9 mouse cellular contexts compared by ENCODE assay signal in the genomic region with DNA sequence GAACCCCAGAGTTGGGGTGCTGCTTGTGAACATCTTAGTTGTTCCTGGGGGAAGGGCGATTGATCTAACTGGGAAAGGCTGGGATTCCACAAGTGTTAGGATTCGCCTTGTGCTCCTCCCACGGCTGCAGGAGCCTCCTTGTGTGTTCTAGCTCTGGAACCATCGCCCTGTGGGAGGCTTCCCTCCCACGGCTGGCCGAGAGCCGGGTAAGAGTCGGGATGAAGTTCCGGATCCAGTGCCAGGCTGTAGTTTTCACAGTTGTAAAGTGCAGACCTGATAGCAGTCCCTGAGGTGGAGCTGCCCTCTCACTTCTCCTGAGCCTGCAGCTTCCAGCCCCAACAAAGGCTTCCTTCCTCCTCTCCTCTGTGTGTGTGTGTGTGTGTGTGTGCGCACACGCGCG. TPM values are rescaled to one million over a fixed set of nuclear protein-coding genes. Genes with fewer than 3 reads are reported as not detected.
A peak's percentile ranks its signal among the peaks of the same experiment; 100 is the strongest.
DNase-seq lines count a peak whose midpoint lies in the region; ATAC-seq and TF ChIP-seq lines count a peak whose summit lies in the region.
"Had no signal": no experiment of that assay in that cellular context is flagged by ENCODE, and none has a peak within 500 bp of the region (broad histone marks: within the 10 kb centered on the region; RNA-seq: fewer than 3 reads in every experiment).

No protein-coding gene starts in this region.

- no peak for TF ChIP-seq POLR2A in heart, adult 2 months (IDR thresholded peaks at IDR 0.05; ENCODE audit: insufficient read depth, low read depth, low read length)

- WGBS in heart, adult 2 months = 27% methylated on average over 13 of the region's 13 CpGs
- 48% methylated on average over 13 of the region's 13 CpGs for WGBS in lung, embryonic 15.5 days

- H3K9me3 ChIP-seq in lung, embryonic 15.5 days = no peaks in the 10 kb centered on the region

- H3K4me1 ChIP-seq in heart, adult 2 months (ENCODE audit: control insufficient read depth, insufficient read depth, low read length) = peaks cover 15% of the 10 kb centered on the region
- peaks cover 47% of the 10 kb centered on the region for H3K4me1 ChIP-seq in lung, embryonic 15.5 days

- peak overlapping the region; percentile 83 for H3K4me2 ChIP-seq in lung, embryonic 15.5 days

- H3K27ac ChIP-seq in heart, adult 2 months = no peak overlapping the region
- 0 out of 2 replicates have a peak overlapping the region, but pooled peaks have one; percentile 96 for H3K27ac ChIP-seq in lung, embryonic 15.5 days

- H3K9ac ChIP-seq in heart, adult 2 months (ENCODE audit: low read depth, low read length) = peak overlapping the region; percentile 1; the same call in 1 of the 2 replicates
- peak overlapping the region; percentile 20; the same call in 1 of the 2 replicates for H3K9ac ChIP-seq in lung, embryonic 15.5 days

- ATAC-seq in lung, embryonic 15.5 days (ENCODE audit: borderline replicate concordance, extremely low read depth, low FRiP score, low TSS enrichment) = no peak
- no peak for ATAC-seq in cerebellum, adult (ENCODE audit: insufficient number of reproducible peaks, low FRiP score, low TSS enrichment)
- ATAC-seq: Patski had no signal

- intact Hi-C loops in heart, adult 2 months (cut with DNase I) = no loop called here

- no peak for TF ChIP-seq EP300 in heart, adult 2 months (IDR thresholded peaks at IDR 0.05; ENCODE audit: insufficient read depth, low read depth, low read length)

- TF ChIP-seq CTCF in heart, adult 2 months (IDR thresholded peaks at IDR 0.05) = no peak

- no peaks in the 10 kb centered on the region for H3K36me3 ChIP-seq in heart, adult 2 months (ENCODE audit: control insufficient read depth, insufficient read depth, low read length)
- no peaks in the 10 kb centered on the region for H3K36me3 ChIP-seq in lung, embryonic 15.5 days

- H3K4me3 ChIP-seq in heart, adult 2 months = no peak overlapping the region
- peak overlapping the region; percentile 74; the same call in 1 of the 2 replicates for H3K4me3 ChIP-seq in lung, embryonic 15.5 days

- H3K27me3 ChIP-seq in heart, adult 2 months (ENCODE audit: control insufficient read depth, insufficient read depth, low read length) = no peaks in the 10 kb centered on the region
- no peaks in the 10 kb centered on the region for H3K27me3 ChIP-seq in lung, embryonic 15.5 days
- H3K27me3 ChIP-seq: Patski had no signal

- H3K79me2 ChIP-seq in heart, adult 2 months (replicated peaks; ENCODE audit: control insufficient read depth, insufficient read depth, low read length) = no peaks in the 10 kb centered on the region; the same call in 1 of the 2 replicates

- DNase-seq in heart, adult 11 months = peak; percentile 95
- DNase-seq in heart, adult 8-10 months (ENCODE audit: low spot score) = no peak
- DNase-seq in MEL-GATA-1-ER (ENCODE audit: extremely low read depth, low read depth) = peak; percentile 39
- peak; percentile 53 to 71 for DNase-seq in heart, adult 2 months
- peak; percentile 56 for DNase-seq in kidney, postnatal 10 days
- DNase-seq in urinary bladder, postnatal 4 days (ENCODE audit: low spot score in 2 of 2) = peak; percentile 66 to 67

RNA-seq across cellular contexts. Expression of a gene that starts 2.6 kb away (rescaled TPM):
- total RNA-seq in heart, adult 8-10 months (2022) = 10 to 100 TPM; 57.5 to 90.1 (median 67.6) TPM
- 10 to 100 TPM; 65.1 to 74.8 TPM for total RNA-seq in heart, adult 2 months (2021)
- 71.9 and 89.6 TPM in 2 replicates for polyA plus RNA-seq in heart, adult 2 months (2012; rRNA removed)
- polyA plus RNA-seq in lung, embryonic 15.5 days (2015; fragmentation: Nextera tagmentation; extraction: Ambion mirVana) = 108 and 113 TPM in 2 replicates

RNA-seq across cellular contexts. Expression of a gene that starts 2.9 kb away (rescaled TPM):
- 1 to 10 TPM in 1 of 4 experiments, under 1 TPM in 3; 0.54 to 1.1 (median 0.77) TPM for total RNA-seq in heart, adult 8-10 months (2022)
- total RNA-seq in heart, adult 2 months (2021) = 1 to 10 TPM; 1.4 to 1.8 TPM
- polyA plus RNA-seq in heart, adult 2 months (2012; rRNA removed) = 2.1 and 2.8 TPM in 2 replicates
- 7.9 and 8.7 TPM in 2 replicates for polyA plus RNA-seq in lung, embryonic 15.5 days (2015; fragmentation: Nextera tagmentation; extraction: Ambion mirVana)

RNA-seq across cellular contexts. Expression of a gene that starts 57.9 kb away (rescaled TPM):
- 10 to 100 TPM; 73.6 to 90.4 (median 83.5) TPM for total RNA-seq in heart, adult 8-10 months (2022)
- 10 to 100 TPM; 83.8 to 83.9 TPM for total RNA-seq in heart, adult 2 months (2021)
- polyA plus RNA-seq in heart, adult 2 months (2012; rRNA removed) = 80.8 and 105 TPM in 2 replicates
- 89.8 and 95.9 TPM in 2 replicates for polyA plus RNA-seq in lung, embryonic 15.5 days (2015; fragmentation: Nextera tagmentation; extraction: Ambion mirVana)
